Mouse (Mus musculus) liver, embryonic 14.5 days (tissue): ENCODE results near the gene Kbtbd7.

Experiments
- CTCF ChIP-seq: IDR thresholded peaks from 2 replicates; pipeline ENCODE4 v1.5.1; 2016; ENCODE audit warnings: antibody characterized with exemption, low read depth, control low read depth
- EP300 ChIP-seq: IDR thresholded peaks from 2 replicates; pipeline ENCODE4 v1.6.1; 2016; ENCODE audit warnings: antibody characterized with exemption, low read depth

DNA sequence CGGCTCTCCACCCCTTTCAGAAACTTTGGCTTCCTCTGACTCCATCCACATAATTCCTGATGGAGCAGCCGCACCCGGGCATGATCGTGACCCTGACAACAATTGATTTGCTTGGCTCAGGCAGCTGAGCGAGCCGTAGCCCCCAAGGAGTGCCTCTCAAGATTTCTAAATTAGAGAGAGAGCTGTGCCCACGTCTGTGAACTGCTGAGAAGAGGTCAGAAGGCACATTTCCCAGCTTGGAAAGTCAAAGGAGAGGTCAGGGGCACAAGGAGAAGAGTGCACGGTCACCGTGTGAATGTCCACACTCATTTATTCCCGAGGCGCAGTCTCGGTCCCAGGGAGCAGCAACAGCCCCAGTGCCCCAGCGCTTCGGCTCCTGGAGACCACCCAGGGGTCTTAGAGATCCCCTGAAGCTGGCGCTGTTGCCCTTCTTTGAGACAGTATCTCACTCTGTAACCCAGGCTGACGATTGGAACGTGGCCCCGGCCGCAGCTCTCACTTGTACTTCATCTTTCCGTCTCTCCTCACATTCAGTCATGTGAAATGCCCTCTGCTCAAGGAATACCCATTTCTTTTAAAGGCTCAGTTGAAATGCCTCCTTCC lies 6.1 kb upstream of the Kbtbd7 start:
- no peak for TF ChIP-seq CTCF
- no peak for TF ChIP-seq EP300
